Mouse (Mus musculus) embryonic facial prominence, embryonic 11.5 days (tissue): ENCODE results near the gene Fzd7. TPM values are rescaled to one million over a fixed set of nuclear protein-coding genes. Genes with fewer than 3 reads are reported as not detected.

Experiments
- ATAC-seq: fragments of 200-750 bp; cut with Nextera tagmentation; replicated peaks from 2 replicates; pipeline ENCODE4 v1.8.0; 2017; ENCODE audit warnings: low read depth; ENCODE audit not compliant: insufficient number of reproducible peaks, low FRiP score, low TSS enrichment
- DNase-seq: peaks from one replicate; pipeline ENCODE4 v3.0.0-alpha.2; 2015; ENCODE audit warnings: low spot score
- H3K27ac ChIP-seq: fragments of 300-500 bp; sonication (generic); replicated peaks from 2 replicates; pipeline ENCODE4 v1.5.1; 2014; ENCODE audit warnings: mild to moderate bottlenecking, low read depth, low read length, control low read depth
- H3K27me3 ChIP-seq: fragments of 300-500 bp; sonication (generic); 2 replicates; pipeline ENCODE4 v1.6.1; 2014; ENCODE audit warnings: mild to moderate bottlenecking, low read length, moderate library complexity, mixed read lengths; ENCODE audit not compliant: control insufficient read depth, insufficient read depth
- H3K36me3 ChIP-seq: fragments of 300-500 bp; sonication (generic); replicated peaks from 2 replicates; pipeline ENCODE4 v1.6.1; 2014; ENCODE audit warnings: low read depth, mild to moderate bottlenecking, low read length, moderate library complexity, mixed read lengths; ENCODE audit not compliant: control insufficient read depth, insufficient read depth
- H3K4me1 ChIP-seq: fragments of 300-500 bp; sonication (generic); 2 replicates; pipeline ENCODE4 v1.6.1; 2014; ENCODE audit warnings: low read length, mixed read lengths; ENCODE audit not compliant: control insufficient read depth, insufficient read depth
- H3K4me2 ChIP-seq: fragments of 300-500 bp; sonication (generic); 2 replicates; pipeline ENCODE4 v1.6.1; 2014; ENCODE audit warnings: low read depth, mild to moderate bottlenecking, control low read depth, low read length, moderate library complexity
- H3K4me3 ChIP-seq: fragments of 300-500 bp; sonication (generic); 2 replicates; pipeline ENCODE4 v1.5.1; 2014; ENCODE audit warnings: low read depth, low read length, control low read depth
- H3K9ac ChIP-seq: fragments of 300-500 bp; sonication (generic); replicated peaks from 2 replicates; pipeline ENCODE4 v1.6.1; 2014; ENCODE audit warnings: mild to moderate bottlenecking, control low read depth, low read length
- H3K9me3 ChIP-seq: fragments of 300-500 bp; sonication (generic); replicated peaks from 2 replicates; pipeline ENCODE4 v1.6.1; 2016; ENCODE audit warnings: mild to moderate bottlenecking, low read length, inconsistent platforms, mixed read lengths; ENCODE audit not compliant: control insufficient read depth
- WGBS: fragments of 180-500 bp; shearing (Covaris S2); extraction: QIAGEN DNeasy Blood & Tissue Kit; methylation state at CpG from one replicate; pipeline ENCODE4 v1.1.7; 2014; 5-methylcytosine and 5-hydroxymethylcytosine counted together
- polyA plus RNA-seq: library from polyadenylated mRNA; unstranded; fragments of >200 nt; fragmentation: Nextera tagmentation; extraction: Ambion mirVana; gene quantifications from 2 replicates; pipeline ENCODE4 v1.2.1, GENCODE M21; 2014

Fzd7 gene
- polyA plus RNA-seq, 1 experiment from 2014 or later: 19.3 TPM

GRCm38 (mm10) chr1:59473181-59473555 is 9.1 kb upstream of the Fzd7 start:
- Histone ChIP-seq H3K36me3 (no peaks in the 10 kb centered on the region), H3K9me3 (no peaks in the 10 kb centered on the region), H3K27me3 (no peaks in the 10 kb centered on the region), H3K4me3 (no peak overlapping the region), H3K9ac (no peak overlapping the region), H3K4me1 (peaks cover 3% of the 10 kb centered on the region), H3K4me2 (no peak overlapping the region), H3K27ac (no peak overlapping the region)
- ATAC-seq: no peak
- peak; percentile 24 for DNase-seq
- WGBS: 6% methylated on average over 4 of the region's 4 CpGs

GRCm38 (mm10) chr1:59475618-59476017 is 6.6 kb upstream of the Fzd7 start:
- no peak overlapping the region for H3K9ac ChIP-seq
- WGBS: 36% methylated on average over 2 of the region's 2 CpGs
- ATAC-seq (no peak), DNase-seq (no peak)
- no peak overlapping the region for H3K4me3 ChIP-seq
- no peaks in the 10 kb centered on the region for H3K27me3 ChIP-seq
- no peak overlapping the region for H3K4me2 ChIP-seq
- H3K4me1 ChIP-seq: peaks cover 3% of the 10 kb centered on the region
- no peaks in the 10 kb centered on the region for H3K9me3 ChIP-seq
- no peaks in the 10 kb centered on the region for H3K36me3 ChIP-seq
- H3K27ac ChIP-seq: no peak overlapping the region

- H3K27ac ChIP-seq: no peak overlapping the region
- no peak overlapping the region for H3K4me3 ChIP-seq
- no peaks in the 10 kb centered on the region for H3K4me1 ChIP-seq
- ATAC-seq (no peak), DNase-seq (no peak)
- no peaks in the 10 kb centered on the region for H3K36me3 ChIP-seq
- no peak overlapping the region for H3K9ac ChIP-seq
- H3K9me3 ChIP-seq: no peaks in the 10 kb centered on the region
- no peak overlapping the region for H3K4me2 ChIP-seq
- WGBS: 73% methylated on average over 3 of the region's 3 CpGs
- H3K27me3 ChIP-seq: no peaks in the 10 kb centered on the region
Measured at GRCm38 (mm10) chr1:59478911-59479310, 3.3 kb upstream of the Fzd7 start.

GRCm38 (mm10) chr1:59480821-59481455 is 1.3 kb upstream of the Fzd7 start:
- no peak for DNase-seq
- under 1% methylated on average over 23 of the region's 23 CpGs for WGBS
- Histone ChIP-seq H3K36me3 (no peaks in the 10 kb centered on the region), H3K9ac (peak overlapping the region; percentile 54), H3K4me2 (peak overlapping the region; percentile 47), H3K9me3 (no peaks in the 10 kb centered on the region), H3K27ac (peak overlapping the region; percentile 90), H3K4me3 (peak overlapping the region; percentile 87), H3K27me3 (no peaks in the 10 kb centered on the region), H3K4me1 (no peaks in the 10 kb centered on the region)
- peak; percentile 73 for ATAC-seq

GRCm38 (mm10) chr1:59481456-59482291 is 550 bp upstream of the Fzd7 start:
- Histone ChIP-seq H3K27me3 (no peaks in the 10 kb centered on the region), H3K27ac (peak overlapping the region; percentile 98), H3K9me3 (no peaks in the 10 kb centered on the region), H3K36me3 (no peaks in the 10 kb centered on the region), H3K9ac (peak overlapping the region; percentile 96), H3K4me3 (peak overlapping the region; percentile 87), H3K4me1 (no peaks in the 10 kb centered on the region), H3K4me2 (peak overlapping the region; percentile 95)
- DNase-seq (peak; percentile 99), ATAC-seq (peak; percentile 90)
- WGBS: under 1% methylated on average over 57 of the region's 57 CpGs

GRCm38 (mm10) chr1:59482696-59483520 is 684 bp downstream of the Fzd7 start:
- under 1% methylated on average over 87 of the region's 88 CpGs for WGBS
- Histone ChIP-seq H3K36me3 (no peaks in the 10 kb centered on the region), H3K9ac (peak overlapping the region; percentile 96), H3K4me3 (peak overlapping the region; percentile 87), H3K4me2 (peak overlapping the region; percentile 95), H3K9me3 (no peaks in the 10 kb centered on the region), H3K27ac (peak overlapping the region; percentile 98), H3K4me1 (peaks cover 5% of the 10 kb centered on the region), H3K27me3 (no peaks in the 10 kb centered on the region)
- ATAC-seq: peak; percentile 5; the same call in 1 of the 2 replicates
- DNase-seq: peak; percentile 41

DNA sequence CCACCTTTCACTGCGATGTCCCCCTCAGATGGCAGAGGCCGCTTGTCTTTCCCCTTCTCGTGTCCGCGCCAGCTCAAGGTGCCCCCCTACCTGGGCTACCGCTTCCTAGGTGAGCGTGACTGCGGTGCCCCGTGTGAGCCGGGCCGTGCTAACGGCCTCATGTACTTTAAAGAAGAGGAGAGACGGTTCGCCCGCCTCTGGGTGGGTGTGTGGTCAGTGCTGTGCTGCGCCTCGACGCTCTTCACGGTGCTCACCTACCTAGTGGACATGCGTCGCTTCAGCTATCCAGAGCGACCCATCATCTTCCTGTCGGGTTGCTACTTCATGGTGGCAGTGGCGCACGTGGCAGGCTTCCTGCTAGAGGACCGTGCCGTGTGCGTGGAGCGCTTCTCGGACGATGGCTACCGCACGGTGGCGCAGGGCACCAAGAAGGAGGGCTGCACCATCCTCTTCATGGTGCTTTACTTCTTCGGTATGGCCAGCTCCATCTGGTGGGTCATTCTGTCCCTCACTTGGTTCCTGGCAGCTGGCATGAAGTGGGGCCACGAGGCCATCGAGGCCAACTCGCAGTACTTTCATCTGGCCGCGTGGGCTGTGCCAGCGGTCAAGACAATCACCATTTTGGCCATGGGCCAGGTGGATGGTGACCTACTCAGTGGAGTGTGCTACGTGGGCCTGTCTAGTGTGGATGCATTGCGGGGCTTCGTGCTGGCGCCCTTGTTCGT is 1.5 kb downstream of the Fzd7 start:
- Histone ChIP-seq H3K4me3 (peak overlapping the region; percentile 87), H3K4me1 (peaks cover 5% of the 10 kb centered on the region), H3K27me3 (no peaks in the 10 kb centered on the region), H3K9ac (peak overlapping the region; percentile 96), H3K36me3 (no peaks in the 10 kb centered on the region), H3K4me2 (peak overlapping the region; percentile 95), H3K27ac (peak overlapping the region; percentile 98), H3K9me3 (no peaks in the 10 kb centered on the region)
- DNase-seq (peak; percentile 88), ATAC-seq (peak; percentile 21; the same call in 1 of the 2 replicates)
- under 1% methylated on average over 43 of the region's 46 CpGs for whole genome bisulfite sequencing
